Mouse (Mus musculus) midbrain, embryonic 16.5 days (tissue): ENCODE results near the gene Tmem45a. TPM values are rescaled to one million over a fixed set of nuclear protein-coding genes. Genes with fewer than 3 reads are reported as not detected.

Experiments
- ATAC-seq: fragments of 200-750 bp; cut with Nextera tagmentation; 2 replicates; pipeline ENCODE4 v1.8.0; 2017; ENCODE audit warnings: moderate TSS enrichment
- H3K27ac ChIP-seq: fragments of 300-500 bp; sonication (generic); 2 replicates; pipeline ENCODE4 v1.5.1; 2014; ENCODE audit warnings: mild to moderate bottlenecking, low read length, mixed read lengths
- H3K27me3 ChIP-seq: fragments of 300-500 bp; sonication (generic); 2 replicates; pipeline ENCODE4 v1.6.1; 2014; ENCODE audit warnings: low read depth, low read length, mixed read lengths; ENCODE audit not compliant: control insufficient read depth, insufficient read depth
- H3K36me3 ChIP-seq: fragments of 300-500 bp; sonication (generic); 2 replicates; pipeline ENCODE4 v1.6.1; 2014; ENCODE audit warnings: mild to moderate bottlenecking, low read length, moderate library complexity, mixed read lengths; ENCODE audit not compliant: control insufficient read depth, insufficient read depth
- H3K4me1 ChIP-seq: fragments of 300-500 bp; sonication (generic); 2 replicates; pipeline ENCODE4 v1.6.1; 2014; ENCODE audit warnings: mild to moderate bottlenecking, low read length, mixed read lengths; ENCODE audit not compliant: control insufficient read depth, insufficient read depth
- H3K4me2 ChIP-seq: fragments of 300-500 bp; sonication (generic); 2 replicates; pipeline ENCODE4 v1.6.1; 2014; ENCODE audit warnings: mild to moderate bottlenecking, low read length, mixed read lengths
- H3K4me3 ChIP-seq: fragments of 300-500 bp; sonication (generic); 2 replicates; pipeline ENCODE4 v1.5.1; 2014; ENCODE audit warnings: low read depth, mild to moderate bottlenecking, low read length, moderate library complexity, mixed read lengths
- H3K9ac ChIP-seq: fragments of 300-500 bp; sonication (generic); 2 replicates; pipeline ENCODE4 v1.6.1; 2014; ENCODE audit warnings: low read depth, low read length, mixed read lengths
- H3K9me3 ChIP-seq: fragments of 300-500 bp; sonication (generic); replicated peaks from 2 replicates; pipeline ENCODE4 v1.6.1; 2014; ENCODE audit warnings: mild to moderate bottlenecking, low read length, mixed read lengths; ENCODE audit not compliant: control insufficient read depth, poor library complexity, severe bottlenecking
- WGBS: fragments of 180-500 bp; shearing (Covaris S2); extraction: QIAGEN DNeasy Blood & Tissue Kit; methylation state at CpG from one replicate; pipeline ENCODE4 v1.1.7; 2014; 5-methylcytosine and 5-hydroxymethylcytosine counted together
- polyA plus RNA-seq: library from polyadenylated mRNA; unstranded; fragments of >200 nt; fragmentation: Nextera tagmentation; extraction: Ambion mirVana; gene quantifications from 2 replicates; pipeline ENCODE4 v1.2.1, GENCODE M21; 2015

Gene Tmem45a
- polyA plus RNA-seq, 1 experiment from 2014 or later = 5.3 TPM

GRCm38 (mm10) chr16:56800946-56801345 is 85.0 kb downstream of the Tmem45a start:
- Histone ChIP-seq H3K27ac (no peak overlapping the region), H3K36me3 (no peaks in the 10 kb centered on the region), H3K9me3 (no peaks in the 10 kb centered on the region), H3K9ac (no peak overlapping the region), H3K4me1 (no peaks in the 10 kb centered on the region), H3K4me2 (no peak overlapping the region), H3K4me3 (no peak overlapping the region), H3K27me3 (no peaks in the 10 kb centered on the region)
- no peak for ATAC-seq
- 90% methylated on average over 7 of the region's 7 CpGs for WGBS

GRCm38 (mm10) chr16:56800469-56800868 is 85.5 kb downstream of the Tmem45a start:
- Histone ChIP-seq H3K27ac (no peak overlapping the region), H3K4me1 (no peaks in the 10 kb centered on the region), H3K9ac (no peak overlapping the region), H3K27me3 (no peaks in the 10 kb centered on the region), H3K36me3 (no peaks in the 10 kb centered on the region), H3K4me3 (no peak overlapping the region), H3K4me2 (no peak overlapping the region), H3K9me3 (no peaks in the 10 kb centered on the region)
- ATAC-seq = no peak
- WGBS = 43% methylated on average over 2 of the region's 2 CpGs

- ATAC-seq = no peak
- H3K4me1 ChIP-seq = no peaks in the 10 kb centered on the region
- H3K4me2 ChIP-seq = no peak overlapping the region
- H3K27me3 ChIP-seq = no peaks in the 10 kb centered on the region
- no peak overlapping the region for H3K27ac ChIP-seq
- H3K4me3 ChIP-seq = no peak overlapping the region
- no peaks in the 10 kb centered on the region for H3K36me3 ChIP-seq
- H3K9ac ChIP-seq = no peak overlapping the region
- H3K9me3 ChIP-seq = no peaks in the 10 kb centered on the region
- WGBS = 90% methylated on average over 3 of the region's 3 CpGs
Observed at GRCm38 (mm10) chr16:56799541-56800029, 86.4 kb downstream of the Tmem45a start.

GRCm38 (mm10) chr16:56798873-56799272 is 87.1 kb downstream of the Tmem45a start:
- H3K36me3 ChIP-seq = no peaks in the 10 kb centered on the region
- no peaks in the 10 kb centered on the region for H3K4me1 ChIP-seq
- no peak for ATAC-seq
- WGBS = 84% methylated on average over 7 of the region's 7 CpGs
- H3K4me3 ChIP-seq = no peak overlapping the region
- H3K4me2 ChIP-seq = no peak overlapping the region
- H3K27ac ChIP-seq = no peak overlapping the region
- no peaks in the 10 kb centered on the region for H3K9me3 ChIP-seq
- no peak overlapping the region for H3K9ac ChIP-seq
- H3K27me3 ChIP-seq = no peaks in the 10 kb centered on the region

- Histone ChIP-seq H3K27ac (no peak within 1 kb of the TSS), H3K27me3 (no peaks in the 10 kb centered on the region), H3K4me3 (no peak within 1 kb of the TSS), H3K9me3 (no peaks in the 10 kb centered on the region), H3K4me2 (no peak within 1 kb of the TSS), H3K9ac (no peak within 1 kb of the TSS), H3K36me3 (no peaks in the 10 kb centered on the region), H3K4me1 (no peaks in the 10 kb centered on the region)
- 78% methylated on average over 8 of the region's 8 CpGs for WGBS
- no peak for ATAC-seq
Observed at GRCm38 (mm10) chr16:56795481-56796139, 90.4 kb downstream of the Tmem45a start, which contains the start of gene Adgrg7. TSS of gene Adgrg7 (minus strand) at chr16:56795855.

- WGBS = 87% methylated on average over 7 of the region's 7 CpGs
- no peaks in the 10 kb centered on the region for H3K9me3 ChIP-seq
- ATAC-seq = no peak
Observed at GRCm38 (mm10) chr16:56794383-56795144, 91.4 kb downstream of the Tmem45a start.

GRCm38 (mm10) chr16:56793778-56794177 is 92.2 kb downstream of the Tmem45a start:
- 88% methylated on average over 1 of the region's 1 CpGs for WGBS
- no peak overlapping the region for H3K4me3 ChIP-seq
- ATAC-seq = no peak
- no peak overlapping the region for H3K9ac ChIP-seq
- H3K27me3 ChIP-seq = no peaks in the 10 kb centered on the region
- H3K27ac ChIP-seq = no peak overlapping the region
- H3K4me1 ChIP-seq = no peaks in the 10 kb centered on the region
- no peak overlapping the region for H3K4me2 ChIP-seq
- no peaks in the 10 kb centered on the region for H3K9me3 ChIP-seq
- no peaks in the 10 kb centered on the region for H3K36me3 ChIP-seq

More at GRCm38 (mm10) chr16:56794383-56795144, 91.4 kb downstream of the Tmem45a start:
- Histone ChIP-seq H3K36me3 (no peaks in the 10 kb centered on the region), H3K9ac (no peak overlapping the region), H3K27me3 (no peaks in the 10 kb centered on the region), H3K4me1 (no peaks in the 10 kb centered on the region), H3K4me3 (no peak overlapping the region), H3K27ac (no peak overlapping the region), H3K4me2 (no peak overlapping the region)

GRCm38 (mm10) chr16:56785943-56786342 is 100.0 kb downstream of the Tmem45a start:
- Histone ChIP-seq H3K9ac (no peak overlapping the region), H3K9me3 (no peaks in the 10 kb centered on the region), H3K27ac (no peak overlapping the region), H3K36me3 (no peaks in the 10 kb centered on the region), H3K4me2 (no peak overlapping the region), H3K27me3 (no peaks in the 10 kb centered on the region), H3K4me3 (no peak overlapping the region), H3K4me1 (no peaks in the 10 kb centered on the region)
- no peak for ATAC-seq
- WGBS = 88% methylated on average over 2 of the region's 2 CpGs
